Mouse (Mus musculus): ENCODE results near the gene Tmed1.
"Not testable (repeated sequence)": the region's sequence is repeated elsewhere in the genome, so short reads cannot be mapped to it uniquely, and the experiment has no call there.

Gene Tmed1

GRCm38 (mm10) chr9:21509772-21510688 is at the start of gene Tmed1:
TSS of gene Tmed1 (minus strand) at chr9:21510252.
- peak; percentile 90 for ATAC-seq (ENCODE audit: insufficient number of reproducible peaks, low FRiP score, low TSS enrichment)

- no peak for ATAC-seq (ENCODE audit: insufficient number of reproducible peaks, low FRiP score, low TSS enrichment)
Observed at GRCm38 (mm10) chr9:21559151-21559550, 49.1 kb upstream of the Tmed1 start.

GRCm38 (mm10) chr9:21558366-21558765 is 48.3 kb upstream of the Tmed1 start:
- ATAC-seq (ENCODE audit: insufficient number of reproducible peaks, low FRiP score, low TSS enrichment): no peak

- ATAC-seq (ENCODE audit: insufficient number of reproducible peaks, low FRiP score, low TSS enrichment): no peak
Observed at GRCm38 (mm10) chr9:21557556-21557955, 47.5 kb upstream of the Tmed1 start.

- ATAC-seq (ENCODE audit: insufficient number of reproducible peaks, low FRiP score, low TSS enrichment): no peak
Observed at GRCm38 (mm10) chr9:21556996-21557395, 46.9 kb upstream of the Tmed1 start.

- ATAC-seq (ENCODE audit: insufficient number of reproducible peaks, low FRiP score, low TSS enrichment): no peak
Observed at GRCm38 (mm10) chr9:21555198-21555742, 45.2 kb upstream of the Tmed1 start.

GRCm38 (mm10) chr9:21553607-21554273 is 43.7 kb upstream of the Tmed1 start:
- ATAC-seq (ENCODE audit: insufficient number of reproducible peaks, low FRiP score, low TSS enrichment): no peak

- no peak for ATAC-seq (ENCODE audit: insufficient number of reproducible peaks, low FRiP score, low TSS enrichment)
Observed at GRCm38 (mm10) chr9:21551049-21551448, 41.0 kb upstream of the Tmed1 start.

- ATAC-seq (ENCODE audit: insufficient number of reproducible peaks, low FRiP score, low TSS enrichment): peak; percentile 5; the same call in 1 of the 2 replicates
Observed at GRCm38 (mm10) chr9:21547075-21547941, 37.3 kb upstream of the Tmed1 start.

GRCm38 (mm10) chr9:21546789-21547074 is 36.7 kb upstream of the Tmed1 start, which contains the start of gene Carm1:
TSS of gene Carm1 (plus strand) at chr9:21546894.
- no peak for ATAC-seq (ENCODE audit: insufficient number of reproducible peaks, low FRiP score, low TSS enrichment)

- peak; percentile 87 for ATAC-seq (ENCODE audit: insufficient number of reproducible peaks, low FRiP score, low TSS enrichment)
Observed at GRCm38 (mm10) chr9:21545916-21546788, 36.1 kb upstream of the Tmed1 start.

- peak; percentile 49 for ATAC-seq (ENCODE audit: insufficient number of reproducible peaks, low FRiP score, low TSS enrichment)
Observed at GRCm38 (mm10) chr9:21545351-21545915, 35.4 kb upstream of the Tmed1 start.

- not testable (repeated sequence) for ATAC-seq (ENCODE audit: insufficient number of reproducible peaks, low FRiP score, low TSS enrichment)
Observed at GRCm38 (mm10) chr9:21542001-21542400, 31.9 kb upstream of the Tmed1 start.

GRCm38 (mm10) chr9:21539981-21540753 is 30.1 kb upstream of the Tmed1 start:
- no peak for ATAC-seq (ENCODE audit: insufficient number of reproducible peaks, low FRiP score, low TSS enrichment)

GRCm38 (mm10) chr9:21537009-21537408 is 27.0 kb upstream of the Tmed1 start:
- ATAC-seq (ENCODE audit: insufficient number of reproducible peaks, low FRiP score, low TSS enrichment): no peak

- no peak for ATAC-seq (ENCODE audit: insufficient number of reproducible peaks, low FRiP score, low TSS enrichment)
Observed at GRCm38 (mm10) chr9:21536501-21536900, 26.4 kb upstream of the Tmed1 start.

- no peak for ATAC-seq (ENCODE audit: insufficient number of reproducible peaks, low FRiP score, low TSS enrichment)
Observed at GRCm38 (mm10) chr9:21527917-21528324, 17.9 kb upstream of the Tmed1 start.

GRCm38 (mm10) chr9:21527100-21527801 is 17.2 kb upstream of the Tmed1 start:
- no peak for ATAC-seq (ENCODE audit: insufficient number of reproducible peaks, low FRiP score, low TSS enrichment)

All from cerebellum, adult (tissue).